Mouse (Mus musculus) neutrophil, adult 83 days (primary cell): ENCODE data around the gene 1700008O03Rik. TPM values are rescaled to one million over a fixed set of nuclear protein-coding genes. Genes with fewer than 3 reads are reported as not detected.

Experiments used
- total RNA-seq, 2 experiments: library from RNA; stranded (reverse); gene quantifications; one replicate each; pipeline ENCODE4 v1.2.4; 2023

Gene 1700008O03Rik
- total RNA-seq, result not detected

DNA sequence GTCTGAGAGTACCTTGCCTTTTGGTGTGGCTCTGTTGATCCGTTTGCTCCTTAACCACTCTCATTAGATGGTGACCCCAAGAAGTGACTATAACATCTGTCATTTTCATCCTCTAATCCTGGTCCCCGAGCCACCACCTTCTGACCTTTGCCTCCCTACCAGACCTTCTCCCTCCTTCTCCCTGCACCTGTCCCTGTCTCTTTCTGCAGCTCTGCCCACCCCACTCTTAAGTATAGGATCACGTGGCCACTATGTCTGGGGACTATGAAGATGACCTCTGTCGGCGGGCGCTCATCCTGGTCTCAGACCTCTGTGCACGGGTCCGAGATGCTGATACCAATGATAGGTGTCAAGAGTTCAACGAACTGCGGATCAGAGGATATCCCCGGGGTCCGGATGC is at the start of gene 1700008O03Rik:
Gene 1700008O03Rik, minus strand, starts transcription at position 101 of the 400 bp plus-strand sequence.

DNA sequence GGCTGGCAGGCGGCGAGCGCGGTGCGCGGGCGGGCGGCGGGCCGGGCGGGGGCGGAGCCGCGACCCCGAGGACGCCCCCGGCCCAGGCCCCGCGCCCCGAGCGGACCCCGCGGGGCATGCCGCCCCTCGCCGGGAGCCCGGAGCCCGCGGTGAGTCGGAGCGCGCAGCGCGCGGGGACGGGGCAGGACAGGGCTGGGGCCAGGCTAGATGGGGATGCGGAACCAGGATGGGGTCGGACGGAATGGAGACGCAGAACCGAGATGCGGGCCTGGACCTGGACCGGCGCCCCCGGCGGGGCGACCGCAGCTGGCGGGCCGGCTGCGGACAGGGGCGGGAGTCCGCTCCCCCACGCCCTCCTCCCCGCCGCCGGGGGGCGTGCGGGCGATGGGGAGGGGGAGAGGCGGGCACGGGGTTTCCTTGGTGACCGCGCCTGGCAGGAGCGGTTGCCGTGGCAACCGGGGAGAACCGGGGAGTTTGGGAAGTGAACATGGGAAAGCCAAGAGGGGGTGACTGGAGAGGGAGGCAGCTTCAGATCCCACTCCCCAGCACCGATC is 43.4 kb upstream of the 1700008O03Rik start, which contains the start of gene Lrrc4b:
Gene Lrrc4b, plus strand, starts transcription at position 51 of the 554 bp plus-strand sequence.

DNA sequence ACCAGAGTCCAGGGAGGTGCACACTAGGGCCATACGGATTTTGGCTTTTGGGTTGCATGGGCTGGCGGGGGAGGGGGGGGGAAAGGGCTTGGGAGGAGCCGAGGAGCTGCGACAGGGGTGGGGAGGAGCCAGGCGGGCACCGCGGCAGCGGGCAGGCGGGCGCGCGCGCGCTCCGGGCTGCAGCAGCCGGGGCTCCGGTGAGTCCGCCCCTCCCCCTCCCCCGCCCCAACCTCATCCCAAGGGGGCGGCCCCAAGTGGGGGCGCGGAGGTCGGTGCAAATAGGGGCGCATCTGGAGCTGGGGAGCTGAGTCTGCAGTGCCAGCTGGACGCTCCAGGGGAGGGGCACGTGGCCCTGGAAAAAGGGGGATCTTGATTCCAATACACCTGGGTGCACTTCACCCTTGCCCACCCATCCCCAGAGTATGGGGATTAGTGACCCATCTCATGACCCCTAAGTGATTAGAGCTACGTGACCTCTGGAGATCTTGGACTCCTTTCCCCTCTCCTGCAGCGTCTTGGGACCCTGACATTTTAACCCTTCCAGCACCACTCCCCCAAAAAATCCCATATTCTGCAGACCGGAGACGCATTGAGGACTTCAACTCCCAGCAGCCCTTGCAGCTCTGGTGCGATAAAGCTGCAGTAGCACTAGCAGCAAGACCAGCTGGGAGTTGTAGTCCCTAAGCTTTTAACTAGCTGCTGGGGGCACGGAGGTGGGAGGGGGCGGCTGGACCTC is 1.5 kb downstream of the 1700008O03Rik start, which contains the start of gene Syt3:
Gene Syt3, plus strand, starts transcription at position 123 of the 736 bp plus-strand sequence.

Other genes with a start within 250 kb of the 1700008O03Rik start
- gene Klk1b16, start 249.1 kb downstream of the 1700008O03Rik start, total RNA-seq, result not detected
- gene Klk1b24, start 197.6 kb downstream of the 1700008O03Rik start, total RNA-seq, result not detected
- gene Klk1b3, start 187.6 kb downstream of the 1700008O03Rik start, total RNA-seq, result not detected
- not detected for gene Klk1b4, start 178.4 kb downstream of the 1700008O03Rik start, total RNA-seq
- gene Klk1b5, start 169.9 kb downstream of the 1700008O03Rik start, total RNA-seq, result not detected
- gene Klk1, start 160.5 kb downstream of the 1700008O03Rik start, total RNA-seq, result not detected
- not detected for gene Gm36864, start 149.6 kb downstream of the 1700008O03Rik start, total RNA-seq
- gene 1700028J19Rik, start 139.1 kb downstream of the 1700008O03Rik start, total RNA-seq, result under 1 TPM; 0.66 to 0.90 TPM
- gene 2410002F23Rik, start 139.1 kb downstream of the 1700008O03Rik start, total RNA-seq, result 10 to 100 TPM; 24.0 to 31.4 TPM
- gene Acp4, start 128.4 kb downstream of the 1700008O03Rik start, total RNA-seq, result not detected
- not detected for gene Gm15517, start 124.4 kb downstream of the 1700008O03Rik start, total RNA-seq
- under 1 TPM; 0.61 to 0.93 TPM for gene Clec11a, start 78.9 kb downstream of the 1700008O03Rik start, total RNA-seq
- under 1 TPM; 0.26 to 0.46 TPM for gene Shank1, start 75.6 kb downstream of the 1700008O03Rik start, total RNA-seq
- under 1 TPM in 1 of 2 experiments, not detected in 1; 0.24 TPM for gene Syt3, start 1.7 kb downstream of the 1700008O03Rik start, total RNA-seq
- not detected for gene Lrrc4b, start 43.2 kb upstream of the 1700008O03Rik start, total RNA-seq
- not detected for gene Aspdh, start 79.6 kb upstream of the 1700008O03Rik start, total RNA-seq
- 10 to 100 TPM; 37.7 to 41.6 TPM for gene Josd2, start 82.2 kb upstream of the 1700008O03Rik start, total RNA-seq
- 10 to 100 TPM; 32.7 to 36.4 TPM for gene Emc10, start 110.7 kb upstream of the 1700008O03Rik start, total RNA-seq
- 1 to 10 TPM; 2.4 to 7.1 TPM for gene Fam71e1, start 110.8 kb upstream of the 1700008O03Rik start, total RNA-seq
- under 1 TPM in 1 of 2 experiments, not detected in 1; 0.13 TPM for gene Mybpc2, start 138.8 kb upstream of the 1700008O03Rik start, total RNA-seq
- 1 to 10 TPM; 3.1 to 5.3 TPM for gene Spib, start 146.3 kb upstream of the 1700008O03Rik start, total RNA-seq
- 10 to 100 TPM; 57.0 to 70.9 TPM for gene Pold1, start 163.0 kb upstream of the 1700008O03Rik start, total RNA-seq
- gene Nr1h2, start 168.1 kb upstream of the 1700008O03Rik start, total RNA-seq, result 100 to 1,000 TPM; 255 to 301 TPM
- 100 to 1,000 TPM; 142 to 164 TPM for gene Napsa, start 186.6 kb upstream of the 1700008O03Rik start, total RNA-seq
- under 1 TPM; 0.64 to 0.75 TPM for gene Kcnc3, start 204.8 kb upstream of the 1700008O03Rik start, total RNA-seq